Mouse (Mus musculus): ENCODE data around the gene Itpk1.

GRCm38 (mm10) chr12:102700453-102700852, 4.3 kb downstream of the Itpk1 start:
- TF ChIP-seq CTCF (IDR thresholded peaks at IDR 0.05; ENCODE audit: borderline replicate concordance, control insufficient read depth, extremely low read depth, insufficient read depth, low read length, poor library complexity) (no peak), POLR2A (IDR thresholded peaks at IDR 0.05; ENCODE audit: control insufficient read depth, extremely low read depth, insufficient read depth, low read length, poor library complexity) (no peak)
